Mouse (Mus musculus) adipocyte (in vitro differentiated cells): ENCODE data around the gene Dolk.

Source experiments
- DNase-seq: peaks from one replicate; pipeline ENCODE4 v3.0.0-alpha.2; 2016; ENCODE audit warnings: low spot score

Dolk gene

GRCm38 (mm10) chr2:30267466-30267865 lies 18.7 kb downstream of the Dolk start:
- no peak for DNase-seq

GRCm38 (mm10) chr2:30266392-30266941 lies 19.7 kb downstream of the Dolk start:
- peak; percentile 90 for DNase-seq

GRCm38 (mm10) chr2:30265767-30266253 lies 20.3 kb downstream of the Dolk start, which contains the start of gene Phyhd1:
Gene Phyhd1, plus strand, starts transcription at chr2:30266203.
- DNase-seq = peak; percentile 95

DNA sequence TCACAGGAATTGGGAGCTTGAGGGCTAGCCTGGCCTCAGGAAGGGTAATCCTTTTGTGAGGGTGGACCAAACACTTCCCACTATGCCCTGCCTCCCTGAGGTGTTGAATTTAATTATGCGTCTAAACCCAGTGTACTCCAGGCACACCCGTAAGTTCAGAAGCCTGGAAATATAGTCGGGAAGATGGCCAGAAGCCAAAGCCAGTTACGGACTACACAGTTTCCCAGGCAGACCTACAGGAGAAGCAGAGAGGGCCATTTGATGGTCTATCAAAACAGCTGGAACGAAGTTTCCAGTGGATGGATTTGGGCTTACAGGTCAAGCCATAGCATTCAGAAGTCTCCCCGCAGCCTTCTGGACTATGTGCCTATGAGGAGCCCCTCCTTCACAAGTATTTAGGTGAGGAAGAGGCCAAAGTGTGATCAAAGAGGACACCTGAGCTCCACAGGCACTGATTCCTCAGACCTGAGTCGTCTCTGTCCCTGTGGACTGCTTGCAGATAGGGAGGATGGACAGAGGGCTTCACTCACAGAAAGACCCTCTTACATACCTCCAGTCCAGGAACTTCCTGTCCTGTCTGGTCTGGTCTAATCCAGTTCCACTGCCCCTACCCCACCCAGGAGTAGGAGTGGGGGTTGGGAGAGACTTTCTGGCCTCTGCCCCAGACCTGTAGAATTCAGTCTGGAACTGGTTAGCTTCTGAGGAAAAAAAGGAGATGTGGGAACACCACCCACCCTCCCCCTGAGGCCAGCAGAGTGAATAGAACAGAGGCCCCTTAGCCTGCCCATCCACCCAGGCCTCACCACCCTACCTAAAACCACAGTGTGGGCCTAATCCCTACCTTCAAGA lies 21.2 kb downstream of the Dolk start:
- DNase-seq = peak; percentile 50

DNA sequence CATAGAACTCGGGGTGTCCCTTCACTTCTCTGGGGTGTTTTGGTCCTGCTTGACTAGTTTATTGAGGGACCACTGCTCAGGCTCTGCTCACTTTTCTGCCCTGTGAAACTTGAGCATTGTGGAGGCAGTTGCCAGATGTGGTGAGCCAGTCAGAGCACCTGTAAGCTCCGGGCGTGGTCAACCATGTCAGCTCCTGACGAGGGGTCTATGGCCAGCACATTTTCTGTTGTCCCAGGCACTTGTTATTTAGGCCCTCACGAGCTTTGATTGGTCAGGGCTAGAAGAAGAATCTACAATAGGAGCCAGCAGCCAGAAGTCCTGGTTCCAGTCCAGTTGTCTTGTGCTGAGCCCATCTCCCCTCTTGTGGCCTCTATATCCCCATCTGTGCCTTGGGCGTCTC lies 22.3 kb downstream of the Dolk start:
- no peak for DNase-seq

DNA sequence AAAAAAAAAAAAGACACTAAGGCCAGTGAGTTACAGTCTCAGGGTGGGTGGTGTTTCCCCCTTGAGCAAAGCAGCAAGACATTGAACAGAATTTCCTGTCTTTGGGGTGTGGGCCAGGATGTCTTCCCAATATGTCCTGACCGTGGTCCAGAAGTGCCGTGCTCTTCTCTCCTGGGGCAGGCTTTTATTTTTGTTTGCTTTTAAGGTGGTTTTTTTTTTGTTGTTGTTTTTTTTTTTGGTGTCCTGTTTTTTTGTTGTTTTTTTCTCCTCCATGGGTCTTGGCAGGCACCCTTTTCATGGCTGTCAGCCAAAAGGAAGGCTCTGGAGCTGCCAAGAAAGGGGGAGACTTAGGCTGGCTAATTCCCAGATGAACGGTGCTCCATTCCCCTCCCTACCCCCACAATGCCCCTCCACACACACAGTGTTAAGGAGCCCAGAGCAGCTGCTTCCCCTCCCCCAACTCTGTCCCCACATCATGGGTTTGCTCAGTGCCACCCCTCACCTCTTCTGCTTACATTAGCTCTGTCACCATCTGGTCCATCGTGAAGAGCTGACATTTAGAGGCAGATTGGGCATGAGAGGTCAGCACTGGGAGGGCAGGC lies 23.2 kb downstream of the Dolk start:
- DNase-seq = peak; percentile 88

DNA sequence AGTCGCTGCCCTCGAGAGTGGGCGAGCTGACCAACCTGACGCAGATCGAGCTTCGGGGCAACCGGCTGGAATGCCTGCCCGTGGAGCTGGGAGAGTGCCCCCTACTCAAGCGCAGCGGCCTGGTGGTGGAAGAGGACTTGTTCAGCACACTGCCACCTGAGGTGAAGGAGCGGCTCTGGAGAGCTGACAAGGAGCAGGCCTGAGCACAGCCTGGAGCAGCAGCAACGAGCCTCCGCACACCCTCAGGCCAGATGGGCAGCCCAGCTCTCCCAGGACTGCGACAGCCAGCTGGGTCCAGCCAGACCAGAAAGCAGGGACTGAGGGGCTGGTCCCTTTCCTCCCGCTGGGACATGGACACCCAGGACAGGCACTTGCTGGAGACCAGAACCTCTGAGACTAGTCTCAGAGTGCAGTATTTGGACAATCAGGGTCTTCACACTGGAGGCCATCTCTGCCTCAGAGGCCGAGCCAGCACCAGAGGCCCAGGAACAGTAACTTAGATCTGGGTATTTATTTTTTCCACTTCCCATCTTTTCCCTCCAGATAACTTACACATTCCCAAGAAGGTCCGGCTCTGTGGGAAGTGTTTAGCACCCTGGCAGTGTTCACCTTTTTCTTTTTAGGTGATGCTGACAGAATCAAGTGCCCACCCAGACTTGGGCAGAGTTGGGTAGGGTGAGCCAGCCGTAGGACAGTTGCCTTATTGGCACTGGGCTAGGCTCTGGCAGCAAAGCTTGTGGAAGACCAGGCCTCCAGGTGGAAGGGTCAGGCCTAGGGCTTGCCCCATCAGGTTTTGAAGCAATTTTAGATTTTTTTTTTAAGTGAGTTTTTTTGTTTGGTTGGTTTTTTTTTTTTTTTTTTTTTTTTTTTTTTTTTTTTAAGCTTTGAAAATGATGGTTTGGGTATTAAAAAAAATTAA lies 24.0 kb downstream of the Dolk start:
- peak; percentile 24 for DNase-seq

GRCm38 (mm10) chr2:30261064-30261736 lies 24.9 kb downstream of the Dolk start:
- DNase-seq = no peak

GRCm38 (mm10) chr2:30259131-30260064 lies 26.7 kb downstream of the Dolk start:
- DNase-seq = no peak

DNA sequence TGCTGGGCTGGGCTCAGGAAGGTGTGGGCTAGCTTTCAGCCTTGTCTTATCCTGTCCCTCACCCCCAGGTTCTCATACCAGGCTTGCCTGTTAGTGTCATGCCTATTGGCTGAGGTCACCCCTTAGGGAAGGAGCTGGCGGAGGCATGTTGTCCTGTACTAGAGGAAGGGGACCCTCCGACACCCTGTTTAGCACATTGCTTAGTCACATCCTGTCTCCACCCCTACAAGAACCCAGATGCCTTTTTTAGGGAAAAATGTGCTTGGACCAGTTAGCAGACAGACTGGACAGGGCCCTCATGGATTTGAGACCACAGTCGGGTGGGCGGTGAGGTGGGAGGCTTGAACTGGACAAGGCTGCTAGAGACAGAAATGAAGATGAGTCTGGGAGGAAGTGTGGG lies 27.5 kb downstream of the Dolk start:
- DNase-seq = no peak

GRCm38 (mm10) chr2:30257699-30258460 lies 28.3 kb downstream of the Dolk start:
- DNase-seq = no peak

- no peak for DNase-seq
Observed at GRCm38 (mm10) chr2:30256616-30257350, 29.4 kb downstream of the Dolk start.

- no peak for DNase-seq
Observed at GRCm38 (mm10) chr2:30255631-30256395, 30.3 kb downstream of the Dolk start.

- no peak for DNase-seq
Observed at GRCm38 (mm10) chr2:30253809-30254208, 32.3 kb downstream of the Dolk start.

GRCm38 (mm10) chr2:30252521-30252920 lies 33.6 kb downstream of the Dolk start:
- no peak for DNase-seq

DNA sequence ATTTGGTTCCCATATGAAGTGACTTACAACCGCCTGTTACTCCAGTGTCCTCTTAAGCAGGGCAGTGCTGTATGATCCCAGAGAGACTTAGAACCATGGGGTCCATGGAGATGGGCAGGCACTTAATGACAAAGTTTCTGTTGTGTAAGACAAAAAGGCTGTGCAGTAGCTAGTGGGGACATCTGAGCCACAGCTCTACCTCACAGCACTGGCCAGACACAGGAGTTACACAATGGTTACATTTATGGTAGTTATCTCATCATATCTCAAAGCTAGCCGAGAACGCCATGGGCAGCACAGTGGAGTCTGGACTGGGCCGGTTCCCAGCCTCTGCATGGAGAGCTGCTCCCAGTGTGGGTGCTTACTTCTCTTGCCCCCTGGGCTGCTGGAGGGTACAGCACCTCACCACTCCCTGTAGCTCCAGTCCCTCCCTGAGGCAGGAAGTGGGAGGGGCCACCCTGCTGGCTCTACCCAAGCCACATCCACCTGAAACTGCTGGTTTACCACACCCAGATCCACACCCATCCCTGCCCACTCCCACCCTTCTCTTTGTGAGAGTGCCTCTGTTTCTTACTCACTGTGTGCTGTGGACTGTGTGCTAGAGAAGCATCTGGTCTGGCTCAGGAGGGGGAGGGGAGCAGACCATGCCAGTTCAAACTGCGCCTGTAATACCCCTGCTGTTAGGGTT lies 34.6 kb downstream of the Dolk start:
- no peak for DNase-seq
